8 mouse cellular contexts compared by ENCODE assay signal in genomic region chr4:108144880-108145279, GRCm38 (mm10). TPM values are rescaled to one million over a fixed set of nuclear protein-coding genes. Genes with fewer than 3 reads are reported as not detected.
DNase-seq lines count a peak whose midpoint lies in the region; ATAC-seq and TF ChIP-seq lines count a peak whose summit lies in the region.

Gene Scp2 (minus strand): TSS chr4:108144998.

- H3K4me3 ChIP-seq in heart, adult 2 months: no peak within 1 kb of the TSS
- H3K4me3 ChIP-seq in liver, embryonic 14.5 days (ENCODE audit: insufficient read depth in 1 of 2, low read depth in 2 of 2, low read length in 2 of 2): no peak within 1 kb of the TSS

- H3K79me2 ChIP-seq in heart, adult 2 months (replicated peaks; ENCODE audit: control insufficient read depth, insufficient read depth, low read length): no peaks in the 10 kb centered on the region

- TF ChIP-seq POLR2A in heart, adult 2 months (IDR thresholded peaks at IDR 0.05; ENCODE audit: insufficient read depth, low read depth, low read length): no peak

- no peaks in the 10 kb centered on the region for H3K4me1 ChIP-seq in heart, adult 2 months (ENCODE audit: control insufficient read depth, insufficient read depth, low read length)
- H3K4me1 ChIP-seq in liver, embryonic 14.5 days (replicated peaks; ENCODE audit: control insufficient read depth in 2 of 2, insufficient read depth in 2 of 2, low read length in 1 of 2): no peaks in the 10 kb centered on the region

- no peak within 1 kb of the TSS for H3K4me2 ChIP-seq in liver, embryonic 14.5 days (ENCODE audit: low read depth)

- H3K9me3 ChIP-seq in liver, embryonic 14.5 days (ENCODE audit: control insufficient read depth, low read length): no peaks in the 10 kb centered on the region

- no peak for DNase-seq in heart, adult 2 months
- DNase-seq in heart, adult 9 months (ENCODE audit: low spot score in 2 of 2): no peak
- DNase-seq in adrenal gland, postnatal 14 days: no peak
- DNase-seq in gastrocnemius, postnatal 10 days: no peak
- DNase-seq in liver, embryonic 14.5 days (ENCODE audit: low read depth in 3 of 3, low spot score in 3 of 3): no peak
- DNase-seq in right cerebral cortex, postnatal 4 days: no peak
- no peak for DNase-seq in embryo, embryonic 10 days (ENCODE audit: low spot score)

- no peak within 1 kb of the TSS for H3K9ac ChIP-seq in heart, adult 2 months (ENCODE audit: low read depth, low read length)
- H3K9ac ChIP-seq in liver, embryonic 14.5 days (replicated peaks): no peak within 1 kb of the TSS

- intact Hi-C loops in heart, adult 2 months (cut with DNase I): no loop called here

- H3K27ac ChIP-seq in heart, adult 2 months: no peak within 1 kb of the TSS
- no peak within 1 kb of the TSS for H3K27ac ChIP-seq in liver, embryonic 14.5 days

- no peak for ATAC-seq in inflammation-experienced regulatory T-cells, adult 6 months
- no peak for ATAC-seq in liver, embryonic 14.5 days (ENCODE audit: insufficient read depth)

- TF ChIP-seq EP300 in heart, adult 2 months (IDR thresholded peaks at IDR 0.05; ENCODE audit: insufficient read depth, low read depth, low read length): no peak
- TF ChIP-seq EP300 in liver, embryonic 14.5 days (IDR thresholded peaks at IDR 0.05; ENCODE audit: low read depth): no peak

- no peak for TF ChIP-seq CTCF in heart, adult 2 months (IDR thresholded peaks at IDR 0.05)
- no peak for TF ChIP-seq CTCF in liver, embryonic 14.5 days (IDR thresholded peaks at IDR 0.05; ENCODE audit: low read depth)

- H3K27me3 ChIP-seq in heart, adult 2 months (ENCODE audit: control insufficient read depth, insufficient read depth, low read length): no peaks in the 10 kb centered on the region
- H3K27me3 ChIP-seq in liver, embryonic 14.5 days (ENCODE audit: control insufficient read depth, insufficient read depth, low read length): no peaks in the 10 kb centered on the region

- 89% methylated on average over 1 of the region's 1 CpGs for WGBS in heart, adult 2 months
- WGBS in liver, embryonic 14.5 days (ENCODE audit: insufficient replicate concordance): 71% methylated on average over 1 of the region's 1 CpGs

- no peaks in the 10 kb centered on the region for H3K36me3 ChIP-seq in heart, adult 2 months (ENCODE audit: control insufficient read depth, insufficient read depth, low read length)
- H3K36me3 ChIP-seq in liver, embryonic 14.5 days (replicated peaks; ENCODE audit: control insufficient read depth, insufficient read depth, low read depth): no peaks in the 10 kb centered on the region

RNA-seq across cellular contexts. Expression of gene Scp2, which starts in this region (rescaled TPM):
- total RNA-seq in heart, adult 2 months (2021): 100 to 1,000 TPM; 303 to 357 TPM
- polyA plus RNA-seq in heart, adult 2 months (2012; rRNA removed): 235 and 387 TPM in 2 replicates
- 339 and 479 TPM in 2 replicates for total RNA-seq in adrenal gland, postnatal 14 days (2021)
- 100 to 1,000 TPM; 114 to 126 TPM for total RNA-seq in gastrocnemius, postnatal 10 days (2021)
- 100 to 1,000 TPM; 286 to 396 (median 300) TPM for polyA plus RNA-seq in inflammation-experienced regulatory T-cells, adult 6 months (2017; shearing (Covaris generic))
- polyA plus RNA-seq in liver, embryonic 14.5 days (2012; rRNA removed): 118 and 195 TPM in 2 replicates
- polyA plus RNA-seq in liver, embryonic 14.5 days (2014; fragmentation: Nextera tagmentation; extraction: Ambion mirVana): 311 and 314 TPM in 2 replicates
